Mouse (Mus musculus) lung, postnatal 0 days (tissue): ENCODE measurements at regions not wholly inside any gene's neighbourhood (a gene's known extent, or its start where the extent isn't known, plus 50 kb on each side); places are given as distances from the start of the nearest gene placed in this dataset.
A peak's percentile ranks its signal among the peaks of the same experiment; 100 is the strongest.

Experiments used
- ATAC-seq: fragments of 200-750 bp; cut with Nextera tagmentation; 2 replicates; pipeline ENCODE4 v1.8.0; 2017; ENCODE audit warnings: moderate library complexity
- DNase-seq: peaks from one replicate; pipeline ENCODE4 v3.0.0-alpha.2; 2016; ENCODE audit warnings: low spot score
- H3K27ac ChIP-seq: fragments of 300-500 bp; sonication (generic); 2 replicates; pipeline ENCODE4 v1.5.1; 2014; ENCODE audit warnings: antibody characterized with exemption, mild to moderate bottlenecking, low read length, mixed read lengths
- H3K27me3 ChIP-seq: fragments of 300-500 bp; sonication (generic); replicated peaks from 2 replicates; pipeline ENCODE4 v1.6.1; 2014; ENCODE audit warnings: low read length, mixed read lengths; ENCODE audit not compliant: insufficient read depth
- H3K36me3 ChIP-seq: fragments of 300-500 bp; sonication (generic); 2 replicates; pipeline ENCODE4 v1.6.1; 2014; ENCODE audit warnings: low read length, mixed read lengths; ENCODE audit not compliant: insufficient read depth
- H3K4me1 ChIP-seq: fragments of 300-500 bp; sonication (generic); 2 replicates; pipeline ENCODE4 v1.6.1; 2014; ENCODE audit warnings: antibody characterized with exemption, low read depth, low read length, mixed read lengths; ENCODE audit not compliant: insufficient read depth
- H3K4me2 ChIP-seq: fragments of 300-500 bp; sonication (generic); replicated peaks from 2 replicates; pipeline ENCODE4 v1.6.1; 2014; ENCODE audit warnings: low read depth, mild to moderate bottlenecking, low read length, moderate library complexity, mixed read lengths
- H3K4me3 ChIP-seq: fragments of 300-500 bp; sonication (generic); 2 replicates; pipeline ENCODE4 v1.5.1; 2014; ENCODE audit warnings: low read depth, low read length
- H3K9ac ChIP-seq: fragments of 300-500 bp; sonication (generic); replicated peaks from 2 replicates; pipeline ENCODE4 v1.6.1; 2014; ENCODE audit warnings: low read depth, mild to moderate bottlenecking
- H3K9me3 ChIP-seq: fragments of 300-500 bp; sonication (generic); 2 replicates; pipeline ENCODE4 v1.6.1; 2016; ENCODE audit warnings: low read length, mixed read lengths
- CTCF ChIP-seq: IDR thresholded peaks from 2 replicates; pipeline ENCODE4 v1.5.1; 2016; ENCODE audit warnings: antibody characterized with exemption, mild to moderate bottlenecking
- EP300 ChIP-seq: IDR thresholded peaks from 2 replicates; pipeline ENCODE4 v1.6.1; 2016; ENCODE audit warnings: antibody characterized with exemption, mild to moderate bottlenecking, control low read depth
- WGBS: fragments of 180-500 bp; shearing (Covaris S2); extraction: QIAGEN DNeasy Blood & Tissue Kit; methylation state at CpG from one replicate; pipeline ENCODE4 v1.1.7; 2014; 5-methylcytosine and 5-hydroxymethylcytosine counted together

DNA sequence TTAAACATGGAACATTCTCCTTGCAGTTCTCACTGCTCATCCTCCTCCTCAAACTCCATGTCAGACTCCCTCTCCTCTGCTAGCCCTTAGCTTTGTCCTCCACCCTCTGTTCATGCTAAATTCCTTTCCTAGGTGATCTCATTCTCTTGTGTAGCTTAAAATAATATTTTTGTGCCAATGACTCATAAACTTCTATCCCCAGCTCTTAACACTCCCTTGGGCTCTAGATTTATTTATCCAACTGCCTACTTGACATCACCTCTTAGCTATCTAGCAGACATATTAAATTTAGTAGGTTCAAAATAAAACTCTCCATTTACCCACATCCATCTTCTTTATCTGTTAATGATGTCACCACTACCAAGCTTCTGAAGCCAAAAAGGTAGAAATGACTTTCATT is 1036.6 kb upstream of the Gm7489 start:
- ATAC-seq (no peak), DNase-seq (no peak)
- Histone ChIP-seq H3K27ac (no peak overlapping the region), H3K4me3 (no peak overlapping the region), H3K4me1 (no peaks in the 10 kb centered on the region), H3K27me3 (no peaks in the 10 kb centered on the region), H3K9ac (no peak overlapping the region), H3K4me2 (no peak overlapping the region), H3K9me3 (no peaks in the 10 kb centered on the region), H3K36me3 (no peaks in the 10 kb centered on the region)
- TF ChIP-seq EP300 (no peak), CTCF (no peak)

DNA sequence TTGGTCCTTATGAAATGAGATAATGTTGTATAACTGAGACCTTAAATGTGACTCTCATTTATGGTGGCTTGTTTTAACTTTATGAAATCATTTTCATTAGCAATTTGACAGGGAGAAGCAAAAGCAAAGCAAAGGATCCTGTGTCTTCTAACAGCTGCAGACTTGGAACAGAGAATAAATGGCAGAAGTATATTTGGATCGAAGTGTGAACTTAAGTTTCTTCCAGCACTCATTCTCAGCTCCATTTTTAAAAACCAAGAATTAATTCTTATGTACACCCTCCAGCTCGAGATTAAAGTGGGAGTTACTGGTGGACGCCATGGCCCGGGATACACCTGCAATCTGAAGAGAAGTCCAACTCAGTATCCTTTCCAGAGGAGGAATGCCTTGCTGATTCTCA is 1026.0 kb upstream of the Gm7489 start:
- 85% methylated on average over 4 of the region's 4 CpGs for WGBS
- Histone ChIP-seq H3K36me3 (no peaks in the 10 kb centered on the region), H3K9me3 (no peaks in the 10 kb centered on the region), H3K4me3 (no peak overlapping the region), H3K27me3 (no peaks in the 10 kb centered on the region), H3K4me1 (no peaks in the 10 kb centered on the region), H3K27ac (no peak overlapping the region), H3K4me2 (no peak overlapping the region), H3K9ac (no peak overlapping the region)
- no peak for DNase-seq
- TF ChIP-seq CTCF (no peak), EP300 (no peak)
- ATAC-seq = no peak

DNA sequence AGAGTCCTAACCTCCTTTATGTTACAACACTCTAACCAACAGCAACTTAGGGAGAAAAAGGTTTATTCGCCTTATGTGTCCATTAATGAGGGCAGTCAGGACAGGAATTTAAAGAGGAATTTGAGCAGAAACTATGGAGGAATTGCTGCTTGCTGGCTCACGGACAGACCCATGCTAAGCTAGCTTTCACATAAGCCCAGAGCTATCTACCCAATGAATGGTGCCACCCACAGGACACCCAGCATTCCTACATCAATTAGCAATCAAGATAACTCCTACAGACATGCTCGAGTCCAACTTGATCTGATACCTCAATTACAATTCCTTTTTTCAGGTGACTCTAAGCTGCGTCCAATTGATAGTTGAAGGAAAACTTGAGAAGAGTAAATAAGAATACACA is 1021.2 kb upstream of the Gm7489 start:
- peak; percentile 32 for TF ChIP-seq CTCF
- TF ChIP-seq EP300 = no peak
- no peak overlapping the region for H3K27ac ChIP-seq
- 79% methylated on average over 4 of the region's 4 CpGs for WGBS

DNA sequence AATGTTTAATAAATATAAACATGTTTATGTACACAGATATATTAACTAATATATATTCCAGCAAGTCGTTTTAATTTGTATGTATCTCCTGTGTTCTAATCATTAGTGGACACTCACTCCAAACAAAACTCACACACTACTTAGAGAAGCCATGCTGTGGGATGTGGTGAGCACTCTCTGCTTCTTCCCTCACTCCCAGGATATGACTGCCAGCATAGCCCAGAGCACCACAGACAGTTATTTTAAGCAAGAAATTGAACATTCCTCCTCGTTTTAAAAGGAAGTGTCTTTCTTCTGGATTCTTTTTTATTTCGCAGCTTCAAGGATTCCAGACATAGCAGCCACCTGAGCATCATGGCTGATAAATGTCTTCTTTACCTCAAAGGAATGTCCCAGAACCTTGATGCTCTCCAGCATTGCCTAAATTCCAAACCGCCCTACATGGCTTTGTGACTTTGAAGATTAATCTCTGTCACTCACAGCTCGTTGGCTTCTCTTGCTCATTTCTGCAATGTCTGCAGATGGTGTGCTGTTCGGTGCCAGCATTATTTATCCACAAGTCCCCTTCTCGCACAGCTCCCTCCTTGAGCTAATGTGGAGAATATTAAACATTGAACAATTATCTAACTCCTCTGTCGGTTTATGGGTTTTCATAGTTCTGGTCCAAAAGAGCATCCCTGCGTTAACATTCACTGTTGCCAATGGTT is 992.3 kb upstream of the Gm7489 start:
- Histone ChIP-seq H3K36me3 (no peaks in the 10 kb centered on the region), H3K27me3 (no peaks in the 10 kb centered on the region), H3K9me3 (no peaks in the 10 kb centered on the region), H3K4me2 (no peak overlapping the region), H3K9ac (no peak overlapping the region), H3K4me3 (no peak overlapping the region), H3K4me1 (no peaks in the 10 kb centered on the region), H3K27ac (no peak overlapping the region)
- 56% methylated on average over 9 of the region's 9 CpGs for WGBS
- DNase-seq = no peak
- no peak for ATAC-seq
- TF ChIP-seq CTCF (no peak), EP300 (no peak)

More for the DNA sequence above, 1021.2 kb upstream of the Gm7489 start:
- Histone ChIP-seq H3K4me3 (no peak overlapping the region), H3K9ac (no peak overlapping the region), H3K4me1 (no peaks in the 10 kb centered on the region), H3K4me2 (no peak overlapping the region), H3K36me3 (no peaks in the 10 kb centered on the region), H3K9me3 (no peaks in the 10 kb centered on the region), H3K27me3 (no peaks in the 10 kb centered on the region)
- no peak for ATAC-seq
- no peak for DNase-seq

DNA sequence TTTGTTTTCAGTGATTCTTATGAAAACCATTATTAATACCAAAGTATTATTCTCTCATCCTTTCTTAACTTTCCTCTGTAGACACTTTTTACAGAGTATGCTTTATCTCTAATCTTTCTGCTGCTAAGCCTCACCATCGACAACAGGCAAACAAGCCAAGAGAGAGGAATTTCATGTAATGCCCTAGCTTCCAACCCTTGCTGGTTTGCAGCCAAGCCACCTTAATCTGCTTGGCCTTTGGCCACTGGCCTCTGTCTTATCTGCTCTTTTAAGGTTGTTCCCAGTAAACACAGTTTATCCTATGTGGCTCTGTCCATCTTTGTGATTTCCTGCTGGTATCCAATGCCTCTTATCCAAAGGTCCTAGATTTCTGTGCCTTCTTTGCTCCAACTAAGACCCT is 986.6 kb upstream of the Gm7489 start:
- no peak for DNase-seq
- Histone ChIP-seq H3K36me3 (no peaks in the 10 kb centered on the region), H3K4me2 (no peak overlapping the region), H3K4me3 (no peak overlapping the region), H3K9ac (no peak overlapping the region), H3K9me3 (no peaks in the 10 kb centered on the region), H3K27ac (no peak overlapping the region), H3K27me3 (no peaks in the 10 kb centered on the region), H3K4me1 (no peaks in the 10 kb centered on the region)
- ATAC-seq = no peak
- no peak for TF ChIP-seq EP300
- 43% methylated on average over 1 of the region's 1 CpGs for WGBS

DNA sequence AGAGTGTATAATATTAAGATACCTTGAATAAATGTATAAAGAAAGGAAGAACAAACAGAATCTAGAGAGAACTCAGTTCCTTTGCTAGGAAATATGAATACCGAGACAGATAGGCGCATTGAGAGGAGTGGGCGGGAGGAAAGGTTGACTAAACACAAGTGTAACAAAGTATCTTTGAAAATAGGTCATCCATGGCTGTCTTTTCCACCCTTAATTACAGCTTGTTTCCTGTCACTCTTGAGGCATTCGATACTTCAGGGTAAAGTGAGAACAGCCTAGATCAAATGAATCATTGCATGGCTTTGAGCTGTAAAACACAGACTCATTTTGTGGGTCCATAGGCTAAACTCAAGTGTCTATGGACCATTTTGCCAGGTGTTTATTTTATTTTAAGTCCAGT is 985.3 kb upstream of the Gm7489 start:
- ATAC-seq = no peak
- Histone ChIP-seq H3K4me3 (no peak overlapping the region), H3K4me2 (no peak overlapping the region), H3K36me3 (no peaks in the 10 kb centered on the region), H3K27me3 (no peaks in the 10 kb centered on the region), H3K27ac (no peak overlapping the region), H3K4me1 (no peaks in the 10 kb centered on the region), H3K9me3 (no peaks in the 10 kb centered on the region), H3K9ac (no peak overlapping the region)
- 76% methylated on average over 4 of the region's 4 CpGs for WGBS
- no peak for DNase-seq
- TF ChIP-seq CTCF = no peak
- TF ChIP-seq EP300 = no peak

DNA sequence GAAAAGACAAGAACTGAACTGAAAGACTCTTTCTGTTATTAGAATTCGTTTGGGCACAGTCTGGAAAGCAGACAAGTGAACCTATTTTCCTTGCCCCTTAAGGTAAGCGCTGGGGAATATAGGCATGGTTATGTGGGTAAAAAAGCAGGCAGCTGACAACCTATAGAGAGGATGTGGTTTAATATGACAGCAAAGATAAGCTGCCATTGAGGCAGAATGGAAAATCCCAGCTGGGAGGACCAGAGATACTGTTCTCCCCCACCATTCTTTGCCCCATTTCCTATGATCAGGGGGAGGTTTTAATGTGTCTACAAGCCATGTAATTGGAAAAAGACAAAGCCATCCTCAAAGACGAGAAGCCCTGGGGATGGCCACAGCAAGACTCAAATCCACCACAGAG is 984.9 kb upstream of the Gm7489 start:
- no peak for DNase-seq
- Histone ChIP-seq H3K27me3 (no peaks in the 10 kb centered on the region), H3K4me3 (no peak overlapping the region), H3K36me3 (no peaks in the 10 kb centered on the region), H3K4me2 (no peak overlapping the region), H3K9ac (no peak overlapping the region), H3K4me1 (no peaks in the 10 kb centered on the region), H3K27ac (no peak overlapping the region), H3K9me3 (no peaks in the 10 kb centered on the region)
- TF ChIP-seq EP300 = no peak
- TF ChIP-seq CTCF = no peak
- 69% methylated on average over 3 of the region's 3 CpGs for WGBS
- no peak for ATAC-seq
